Mouse (Mus musculus) megakaryocyte-erythroid progenitor cell, adult 5 weeks (primary cell): ENCODE results near the gene Zfp967. TPM values are rescaled to one million over a fixed set of nuclear protein-coding genes. Genes with fewer than 3 reads are reported as not detected.

Experiments
- polyA plus RNA-seq: library from polyadenylated mRNA; stranded (reverse); fragments of >175 nt; gene quantifications from 2 replicates; pipeline ENCODE4 v1.2.3, GENCODE M21; 2012

Zfp967 gene
- polyA plus RNA-seq = 0.07 TPM in 1 of 2 replicates, not detected in the other

GRCm38 (mm10) chr2:176520756-176521155, at the start of gene Zfp967:
Gene Zfp967, plus strand, starts transcription at chr2:176521056.

GRCm38 (mm10) chr2:176486683-176487082, 34.2 kb upstream of the Zfp967 start, which contains the start of gene Gm14434:
Gene Gm14434, minus strand, starts transcription at chr2:176486783.

Other genes starting within 250 kb of the Zfp967 start
- gene Gm11009, start 201.6 kb upstream of the Zfp967 start, polyA plus RNA-seq = not detected in 2 replicates
- not detected in 2 replicates for gene Gm14435, start 97.5 kb upstream of the Zfp967 start, polyA plus RNA-seq
- not detected in 2 replicates for gene Gm14434, start 34.3 kb upstream of the Zfp967 start, polyA plus RNA-seq
- 0.68 and 1.0 TPM in 2 replicates for gene Gm14308, start 115.3 kb downstream of the Zfp967 start, polyA plus RNA-seq
- 0.51 and 0.89 TPM in 2 replicates for gene Zfp973, start 149.5 kb downstream of the Zfp967 start, polyA plus RNA-seq
- 0.78 and 1.0 TPM in 2 replicates for gene Gm14305, start 187.3 kb downstream of the Zfp967 start, polyA plus RNA-seq